Mouse (Mus musculus): Measurements from ENCODE around the gene Aldh3b2.

- TF ChIP-seq POLR2A (IDR thresholded peaks at IDR 0.05; ENCODE audit: borderline replicate concordance, insufficient read depth, low read length) (no peak), CTCF (IDR thresholded peaks at IDR 0.05; ENCODE audit: borderline replicate concordance, insufficient read depth, low read depth, low read length) (no peak)
These were observed 24.6 kb downstream of the Aldh3b2 start for GRCm38 (mm10) chr19:3996747-3997146.

Measured in cerebellum, adult 2 months (tissue).